Mouse (Mus musculus) limb, embryonic 10.5 days (tissue): Measurements from ENCODE around the gene Zfp947. TPM values are rescaled to one million over a fixed set of nuclear protein-coding genes. Genes with fewer than 3 reads are reported as not detected.
A peak's percentile ranks its signal among the peaks of the same experiment; 100 is the strongest.
"Not testable (repeated sequence)": the region's sequence is repeated elsewhere in the genome, so short reads cannot be mapped to it uniquely, and the experiment has no call there.

Experiments used
- DNase-seq: peaks from one replicate; pipeline ENCODE4 v3.0.0-alpha.2; 2017; ENCODE audit warnings: low spot score
- H3K27ac ChIP-seq: fragments of 300-500 bp; sonication (generic); 2 replicates; pipeline ENCODE4 v1.5.1; 2016; ENCODE audit warnings: mild to moderate bottlenecking
- H3K27me3 ChIP-seq: fragments of 300-500 bp; sonication (generic); 2 replicates; pipeline ENCODE4 v1.6.1; 2016; ENCODE audit warnings: low read depth, mild to moderate bottlenecking; ENCODE audit not compliant: poor library complexity, severe bottlenecking
- H3K36me3 ChIP-seq: fragments of 300-500 bp; sonication (generic); 2 replicates; pipeline ENCODE4 v1.6.1; 2016; ENCODE audit warnings: mild to moderate bottlenecking, moderate library complexity
- H3K4me1 ChIP-seq: fragments of 300-500 bp; sonication (generic); 2 replicates; pipeline ENCODE4 v1.6.1; 2016
- H3K4me3 ChIP-seq: fragments of 300-500 bp; sonication (generic); 2 replicates; pipeline ENCODE4 v1.5.1; 2016; ENCODE audit warnings: mild to moderate bottlenecking, moderate library complexity
- H3K9me3 ChIP-seq: fragments of 300-500 bp; sonication (generic); replicated peaks from 2 replicates; pipeline ENCODE4 v1.6.1; 2016; ENCODE audit warnings: mild to moderate bottlenecking
- WGBS: fragments of 180-500 bp; shearing (Covaris S2); methylation state at CpG from one replicate; pipeline ENCODE4 v1.1.7; 2016; 5-methylcytosine and 5-hydroxymethylcytosine counted together
- polyA plus RNA-seq: library from polyadenylated mRNA; unstranded; fragments of >200 nt; fragmentation: Nextera tagmentation; extraction: Ambion mirVana; gene quantifications from 2 replicates; pipeline ENCODE4 v1.2.1, GENCODE M21; 2016

Gene Zfp947
- polyA plus RNA-seq: 1.2 and 1.6 TPM in 2 replicates

DNA sequence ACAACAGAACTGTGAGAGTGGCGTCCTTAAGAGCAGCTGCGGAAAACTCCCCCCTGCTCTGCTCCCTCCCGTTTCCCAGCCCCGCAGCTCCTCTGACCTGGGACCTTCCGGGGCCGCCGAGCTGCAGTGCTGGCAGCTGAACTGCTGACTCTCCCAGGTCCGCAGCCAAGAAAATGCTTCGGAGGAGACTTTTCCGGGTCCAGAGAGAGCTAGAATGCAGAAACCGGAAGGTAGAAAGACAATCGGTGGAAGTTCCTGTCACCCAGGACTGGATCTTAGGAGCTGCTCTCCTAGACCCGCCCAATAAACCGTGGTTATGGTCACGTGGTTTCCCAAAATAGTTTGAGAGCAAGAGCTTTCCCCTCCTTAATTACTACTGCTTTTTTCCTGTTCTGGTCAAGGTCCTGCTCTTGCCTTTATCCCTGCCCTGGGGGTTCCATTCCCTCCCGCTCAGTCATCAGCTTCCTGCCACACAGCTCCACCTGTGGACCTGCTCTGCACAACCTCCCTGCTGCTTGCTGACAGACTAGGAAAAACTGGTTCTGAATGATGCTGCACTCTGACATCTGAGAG lies at the start of gene Zfp947:
Zfp947 (minus strand) TSS at position 469 of the 573 bp plus-strand sequence.
- H3K4me3 ChIP-seq: peak within 1 kb of the TSS; percentile 56
- not testable (repeated sequence) for H3K9me3 ChIP-seq, H3K27me3 ChIP-seq, H3K36me3 ChIP-seq, H3K4me1 ChIP-seq
- H3K27ac ChIP-seq: peak within 1 kb of the TSS; percentile 81
- WGBS: under 1% methylated on average over 16 of the region's 16 CpGs
- peak; percentile 60 for DNase-seq

DNA sequence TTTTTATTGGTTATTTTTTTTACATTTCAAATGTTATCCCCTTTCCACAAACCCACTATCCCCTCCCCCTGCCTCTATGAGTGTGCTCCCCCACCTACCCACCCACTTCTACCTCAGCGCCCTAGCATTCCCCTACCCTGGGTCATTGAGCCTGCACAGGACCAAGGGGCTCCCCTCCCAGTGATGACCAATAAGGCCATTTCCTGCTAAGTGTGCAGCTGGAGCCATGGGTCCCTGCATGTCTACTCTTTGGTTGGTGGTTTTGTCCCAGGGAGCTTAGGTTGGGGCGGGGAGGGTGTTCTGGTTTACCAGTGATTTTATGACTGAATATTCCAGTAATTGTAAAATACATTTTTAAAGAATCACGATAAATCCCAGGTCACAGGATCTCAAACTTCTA lies 686 bp downstream of the Zfp947 start:
- not testable (repeated sequence) for H3K36me3 ChIP-seq, DNase-seq, H3K27me3 ChIP-seq, H3K4me1 ChIP-seq, H3K9me3 ChIP-seq
- H3K27ac ChIP-seq: peak overlapping the region; percentile 81; the same call in 1 of the 2 replicates
- H3K4me3 ChIP-seq: peak overlapping the region; percentile 56
- WGBS: 6% methylated on average over 3 of the region's 3 CpGs

DNA sequence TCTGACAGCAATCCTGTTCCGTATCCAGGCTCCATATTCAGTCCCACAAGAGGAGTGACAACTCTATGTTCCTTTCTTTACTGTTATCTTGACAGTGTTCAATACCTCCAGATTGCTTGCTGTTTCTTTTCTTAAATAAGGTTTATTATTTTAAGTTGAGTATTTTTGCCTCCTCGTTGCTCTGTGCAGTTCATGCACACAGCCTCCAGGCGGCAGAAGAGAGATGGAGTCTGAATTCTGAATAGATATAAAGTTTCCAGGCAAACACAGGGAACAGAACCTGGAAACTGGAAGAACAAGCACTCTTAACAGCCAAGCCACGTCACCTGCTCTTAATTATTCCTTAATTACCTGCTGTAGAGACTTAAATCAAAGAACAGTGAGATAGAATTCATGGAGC lies 12.0 kb downstream of the Zfp947 start:
- WGBS: 68% methylated on average over 4 of the region's 4 CpGs
- not testable (repeated sequence) for H3K4me1 ChIP-seq

DNA sequence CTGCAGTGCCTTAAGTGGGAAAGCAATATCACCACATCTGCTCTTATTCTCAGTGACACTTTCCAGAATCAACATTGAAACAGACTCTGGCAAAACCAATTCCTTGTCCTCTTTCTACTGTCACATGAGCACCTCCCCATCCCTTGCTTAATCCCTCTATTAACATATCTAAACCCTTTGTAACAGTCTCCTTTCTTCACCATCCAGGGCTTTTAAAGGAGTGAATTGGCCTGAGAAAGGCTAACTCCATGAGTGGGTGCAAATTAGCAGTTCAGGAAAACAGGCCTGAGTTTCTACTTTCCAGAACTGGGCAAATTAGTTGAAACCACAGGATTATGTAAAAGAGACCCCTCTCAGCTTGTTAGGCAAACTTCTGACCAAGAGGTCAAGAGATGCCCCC lies 47.2 kb downstream of the Zfp947 start:
- Histone ChIP-seq H3K27ac (no peak overlapping the region), H3K36me3 (no peaks in the 10 kb centered on the region), H3K4me3 (no peak overlapping the region), H3K9me3 (no peaks in the 10 kb centered on the region), H3K27me3 (no peaks in the 10 kb centered on the region), H3K4me1 (no peaks in the 10 kb centered on the region)
- no peak for DNase-seq

More for the DNA sequence above, 12.0 kb downstream of the Zfp947 start:
- not testable (repeated sequence) for H3K4me3 ChIP-seq, H3K36me3 ChIP-seq, H3K27ac ChIP-seq, H3K9me3 ChIP-seq, H3K27me3 ChIP-seq, DNase-seq

Other genes starting within 250 kb of the Zfp947 start
- 22.5 and 25.3 TPM in 2 replicates for gene Zfp942, start 203.7 kb downstream of the Zfp947 start, polyA plus RNA-seq
- 11.6 and 15.5 TPM in 2 replicates for gene Zfp943, start 203.6 kb downstream of the Zfp947 start, polyA plus RNA-seq
- 1.0 and 1.7 TPM in 2 replicates for gene Zfp994, start 59.4 kb upstream of the Zfp947 start, polyA plus RNA-seq
- 5.6 and 8.1 TPM in 2 replicates for gene CT030661.1, start 148.6 kb upstream of the Zfp947 start, polyA plus RNA-seq
- 13.0 and 14.2 TPM in 2 replicates for gene Zfp944, start 195.2 kb upstream of the Zfp947 start, polyA plus RNA-seq
- 5.4 and 6.8 TPM in 2 replicates for gene Zfp758, start 195.3 kb upstream of the Zfp947 start, polyA plus RNA-seq